Mouse (Mus musculus): ENCODE data around the gene Hoxa9. TPM values are rescaled to one million over a fixed set of nuclear protein-coding genes. Genes with fewer than 3 reads are reported as not detected.
A peak's percentile ranks its signal among the peaks of the same experiment; 100 is the strongest.

Hoxa9 gene
- polyA plus RNA-seq, 1 experiment from 2014 or later = 0.89 TPM

- no peak for DNase-seq
- no peak for ATAC-seq (ENCODE audit: low read depth)
These were observed 51.2 kb downstream of the Hoxa9 start for GRCm38 (mm10) chr6:52179690-52180089.

GRCm38 (mm10) chr6:52178918-52179665 is 51.8 kb downstream of the Hoxa9 start:
- H3K27me3 ChIP-seq = peaks cover 100% of the 10 kb centered on the region
- H3K9ac ChIP-seq = peak overlapping the region; percentile 39
- DNase-seq (no peak), ATAC-seq (ENCODE audit: low read depth) (no peak)
- no peaks in the 10 kb centered on the region for H3K36me3 ChIP-seq
- peak overlapping the region; percentile 23 for H3K4me2 ChIP-seq
- H3K4me1 ChIP-seq (replicated peaks) = peaks cover 8% of the 10 kb centered on the region
- 7% methylated on average over 4 of the region's 4 CpGs for WGBS (ENCODE audit: insufficient replicate concordance)
- 0 out of 2 replicates have a peak overlapping the region, but pooled peaks have one; percentile 6 for H3K4me3 ChIP-seq (replicated peaks)
- H3K27ac ChIP-seq = no peak overlapping the region
- no peaks in the 10 kb centered on the region for H3K9me3 ChIP-seq (replicated peaks)

More at GRCm38 (mm10) chr6:52179690-52180089, 51.2 kb downstream of the Hoxa9 start:
- Histone ChIP-seq H3K27me3 (peaks cover 100% of the 10 kb centered on the region), H3K9ac (peak overlapping the region; percentile 39), H3K4me1 (replicated peaks) (peaks cover 8% of the 10 kb centered on the region), H3K27ac (no peak overlapping the region), H3K36me3 (no peaks in the 10 kb centered on the region), H3K4me3 (replicated peaks) (peak overlapping the region; percentile 6; the same call in 1 of the 2 replicates), H3K4me2 (peak overlapping the region; percentile 23), H3K9me3 (replicated peaks) (no peaks in the 10 kb centered on the region)
- 5% methylated on average over 10 of the region's 10 CpGs for WGBS (ENCODE audit: insufficient replicate concordance)

- Histone ChIP-seq H3K4me1 (replicated peaks) (peaks cover 2% of the 10 kb centered on the region; the same call in 1 of the 2 replicates), H3K9ac (peak overlapping the region; percentile 30), H3K9me3 (replicated peaks) (no peaks in the 10 kb centered on the region), H3K36me3 (no peaks in the 10 kb centered on the region), H3K4me3 (replicated peaks) (peak overlapping the region; percentile 43), H3K4me2 (peak overlapping the region; percentile 35), H3K27me3 (peaks cover 100% of the 10 kb centered on the region), H3K27ac (no peak overlapping the region)
- DNase-seq (no peak), ATAC-seq (ENCODE audit: low read depth) (no peak)
- WGBS (ENCODE audit: insufficient replicate concordance) = 7% methylated on average over 9 of the region's 9 CpGs
These were observed 53.1 kb downstream of the Hoxa9 start for GRCm38 (mm10) chr6:52177806-52178205.

- Histone ChIP-seq H3K4me3 (replicated peaks) (peak within 1 kb of the TSS; percentile 43), H3K36me3 (no peaks in the 10 kb centered on the region), H3K27me3 (peaks cover 100% of the 10 kb centered on the region), H3K27ac (peak within 1 kb of the TSS; percentile 39; the same call in 1 of the 2 replicates), H3K4me2 (peak within 1 kb of the TSS; percentile 39), H3K9ac (peak within 1 kb of the TSS; percentile 30), H3K9me3 (replicated peaks) (no peaks in the 10 kb centered on the region), H3K4me1 (replicated peaks) (peaks cover 8% of the 10 kb centered on the region)
- no peak for ATAC-seq (ENCODE audit: low read depth)
- 2% methylated on average over 36 of the region's 36 CpGs for WGBS (ENCODE audit: insufficient replicate concordance)
- DNase-seq = no peak
These were observed 53.7 kb downstream of the Hoxa9 start, which contains the start of gene 5730596B20Rik for GRCm38 (mm10) chr6:52177061-52177735. 5730596B20Rik (plus strand) TSS chr6:52177498.

- Histone ChIP-seq H3K27ac (peak overlapping the region; percentile 39; the same call in 1 of the 2 replicates), H3K4me3 (replicated peaks) (peak overlapping the region; percentile 43), H3K9me3 (replicated peaks) (no peaks in the 10 kb centered on the region), H3K9ac (0 out of 2 replicates have a peak overlapping the region, but pooled peaks have one; percentile 30), H3K27me3 (peaks cover 100% of the 10 kb centered on the region), H3K4me2 (peak overlapping the region; percentile 39), H3K36me3 (no peaks in the 10 kb centered on the region), H3K4me1 (replicated peaks) (peaks cover 8% of the 10 kb centered on the region)
- DNase-seq (no peak), ATAC-seq (ENCODE audit: low read depth) (no peak)
- WGBS (ENCODE audit: insufficient replicate concordance) = 3% methylated on average over 6 of the region's 6 CpGs
These were observed 54.5 kb downstream of the Hoxa9 start for GRCm38 (mm10) chr6:52176391-52176790.

- peaks cover 100% of the 10 kb centered on the region for H3K27me3 ChIP-seq
- ATAC-seq (ENCODE audit: low read depth) = no peak
- no peaks in the 10 kb centered on the region for H3K9me3 ChIP-seq (replicated peaks)
- peak overlapping the region; percentile 66; the same call in 1 of the 2 replicates for H3K27ac ChIP-seq
- H3K4me2 ChIP-seq = peak overlapping the region; percentile 39
- H3K9ac ChIP-seq = peak overlapping the region; percentile 50
- DNase-seq = no peak
- H3K4me3 ChIP-seq (replicated peaks) = peak overlapping the region; percentile 43
- H3K4me1 ChIP-seq (replicated peaks) = peaks cover 8% of the 10 kb centered on the region
- under 1% methylated on average over 17 of the region's 35 CpGs for WGBS (ENCODE audit: insufficient replicate concordance)
- H3K36me3 ChIP-seq = no peaks in the 10 kb centered on the region
These were observed 55.0 kb downstream of the Hoxa9 start for GRCm38 (mm10) chr6:52175864-52176263.

- H3K9ac ChIP-seq = peak overlapping the region; percentile 50
- ATAC-seq (ENCODE audit: low read depth) = no peak
These were observed 55.7 kb downstream of the Hoxa9 start for GRCm38 (mm10) chr6:52174968-52175751.

GRCm38 (mm10) chr6:52173648-52174047 is 57.2 kb downstream of the Hoxa9 start:
- Histone ChIP-seq H3K4me3 (replicated peaks) (no peak overlapping the region), H3K9me3 (replicated peaks) (no peaks in the 10 kb centered on the region), H3K4me1 (replicated peaks) (peaks cover 11% of the 10 kb centered on the region), H3K27me3 (peaks cover 100% of the 10 kb centered on the region), H3K4me2 (no peak overlapping the region), H3K27ac (no peak overlapping the region), H3K36me3 (no peaks in the 10 kb centered on the region), H3K9ac (no peak overlapping the region)
- 7% methylated on average over 4 of the region's 4 CpGs for WGBS (ENCODE audit: insufficient replicate concordance)
- DNase-seq (no peak), ATAC-seq (ENCODE audit: low read depth) (no peak)

More at GRCm38 (mm10) chr6:52174968-52175751, 55.7 kb downstream of the Hoxa9 start:
- H3K27me3 ChIP-seq = peaks cover 100% of the 10 kb centered on the region
- peaks cover 11% of the 10 kb centered on the region for H3K4me1 ChIP-seq (replicated peaks)
- no peak for DNase-seq
- H3K4me3 ChIP-seq (replicated peaks) = peak overlapping the region; percentile 43
- no peaks in the 10 kb centered on the region for H3K36me3 ChIP-seq
- WGBS (ENCODE audit: insufficient replicate concordance) = 3% methylated on average over 41 of the region's 41 CpGs
- no peaks in the 10 kb centered on the region for H3K9me3 ChIP-seq (replicated peaks)
- H3K27ac ChIP-seq = peak overlapping the region; percentile 66
- peak overlapping the region; percentile 39; the same call in 1 of the 2 replicates for H3K4me2 ChIP-seq

MicroRNAs encoded within 50 kb of the gene (microRNA counts, 519-probe panel; counts per million panel counts)
- microRNA mmu-miR-196b = 114 counts per million

Small RNAs within 50 kb of the gene (microRNA-seq; reads per million reads assigned to microRNA genes)
- gene Mir196b = 1,177 reads per million, percentile 77 among the genes with 10 or more reads in this experiment

Other genes starting within 250 kb of the Hoxa9 start
- gene Skap2, start 218.5 kb downstream of the Hoxa9 start, polyA plus RNA-seq (2015; fragmentation: Nextera tagmentation; extraction: Ambion mirVana) = 22.4 TPM in 2 replicates
- gene Hoxa1, start 72.8 kb downstream of the Hoxa9 start, polyA plus RNA-seq (2015; fragmentation: Nextera tagmentation; extraction: Ambion mirVana) = 0.52 and 0.66 TPM in 2 replicates
- gene Hoxa2, start 66.3 kb downstream of the Hoxa9 start, polyA plus RNA-seq (2015; fragmentation: Nextera tagmentation; extraction: Ambion mirVana) = 0.63 and 0.82 TPM in 2 replicates
- 0.02 and 0.06 TPM in 2 replicates for gene 5730596B20Rik, start 53.6 kb downstream of the Hoxa9 start, polyA plus RNA-seq (2015; fragmentation: Nextera tagmentation; extraction: Ambion mirVana)
- gene Hoxa4, start 39.3 kb downstream of the Hoxa9 start, polyA plus RNA-seq (2015; fragmentation: Nextera tagmentation; extraction: Ambion mirVana) = 0.17 and 0.30 TPM in 2 replicates
- gene Hoxa5, start 26.5 kb downstream of the Hoxa9 start, polyA plus RNA-seq (2015; fragmentation: Nextera tagmentation; extraction: Ambion mirVana) = 0.83 and 1.2 TPM in 2 replicates
- not detected in 2 replicates for gene Hoxa6, start 22.4 kb downstream of the Hoxa9 start, polyA plus RNA-seq (2015; fragmentation: Nextera tagmentation; extraction: Ambion mirVana)
- 0.24 and 0.43 TPM in 2 replicates for gene Hoxa3, start 17.8 kb downstream of the Hoxa9 start, polyA plus RNA-seq (2015; fragmentation: Nextera tagmentation; extraction: Ambion mirVana)
- gene Gm28308, start 17.8 kb downstream of the Hoxa9 start, polyA plus RNA-seq (2015; fragmentation: Nextera tagmentation; extraction: Ambion mirVana) = not detected in 2 replicates
- 0.52 and 0.59 TPM in 2 replicates for gene Hoxa7, start 9.2 kb downstream of the Hoxa9 start, polyA plus RNA-seq (2015; fragmentation: Nextera tagmentation; extraction: Ambion mirVana)
- 0.14 and 0.15 TPM in 2 replicates for gene Hoxa10, start 9.8 kb upstream of the Hoxa9 start, polyA plus RNA-seq (2015; fragmentation: Nextera tagmentation; extraction: Ambion mirVana)
- not detected in 2 replicates for gene Hoxa11, start 14.7 kb upstream of the Hoxa9 start, polyA plus RNA-seq (2015; fragmentation: Nextera tagmentation; extraction: Ambion mirVana)
- gene Hoxa13, start 29.8 kb upstream of the Hoxa9 start, polyA plus RNA-seq (2015; fragmentation: Nextera tagmentation; extraction: Ambion mirVana) = not detected in 2 replicates
- gene Evx1, start 82.4 kb upstream of the Hoxa9 start, polyA plus RNA-seq (2015; fragmentation: Nextera tagmentation; extraction: Ambion mirVana) = not detected in 2 replicates